Mouse (Mus musculus) hindbrain, postnatal 0 days (tissue): ENCODE data around the gene Rnf145. TPM values are rescaled to one million over a fixed set of nuclear protein-coding genes. Genes with fewer than 3 reads are reported as not detected.

Source experiments
- ATAC-seq: fragments of 200-750 bp; cut with Nextera tagmentation; 2 replicates; pipeline ENCODE4 v1.8.0; 2017; ENCODE audit warnings: mild to moderate bottlenecking, moderate TSS enrichment, moderate library complexity
- DNase-seq: peaks from one replicate; pipeline ENCODE4 v3.0.0-alpha.2; 2015; ENCODE audit warnings: low spot score
- H3K27ac ChIP-seq: fragments of 300-500 bp; sonication (generic); 2 replicates; pipeline ENCODE4 v1.5.1; 2014; ENCODE audit warnings: mild to moderate bottlenecking
- H3K27me3 ChIP-seq: fragments of 300-500 bp; sonication (generic); 2 replicates; pipeline ENCODE4 v1.6.1; 2014; ENCODE audit warnings: low read length, mixed read lengths; ENCODE audit not compliant: insufficient read depth
- H3K36me3 ChIP-seq: fragments of 300-500 bp; sonication (generic); 2 replicates; pipeline ENCODE4 v1.6.1; 2014; ENCODE audit warnings: low read length, mixed read lengths; ENCODE audit not compliant: insufficient read depth
- H3K4me1 ChIP-seq: fragments of 300-500 bp; sonication (generic); 2 replicates; pipeline ENCODE4 v1.6.1; 2014; ENCODE audit warnings: antibody characterized with exemption, low read length, mixed read lengths; ENCODE audit not compliant: insufficient read depth
- H3K4me2 ChIP-seq: fragments of 300-500 bp; sonication (generic); 2 replicates; pipeline ENCODE4 v1.6.1; 2014; ENCODE audit warnings: low read depth, mild to moderate bottlenecking, low read length, moderate library complexity, mixed read lengths
- H3K4me3 ChIP-seq: fragments of 300-500 bp; sonication (generic); 2 replicates; pipeline ENCODE4 v1.5.1; 2014; ENCODE audit warnings: low read length
- H3K9ac ChIP-seq: fragments of 300-500 bp; sonication (generic); replicated peaks from 2 replicates; pipeline ENCODE4 v1.6.1; 2014; ENCODE audit warnings: mild to moderate bottlenecking, low read length, moderate library complexity, mixed read lengths
- H3K9me3 ChIP-seq: fragments of 300-500 bp; sonication (generic); 2 replicates; pipeline ENCODE4 v1.6.1; 2016; ENCODE audit warnings: low read length, mixed read lengths
- CTCF ChIP-seq: IDR thresholded peaks from 2 replicates; pipeline ENCODE4 v1.5.1; 2016; ENCODE audit warnings: antibody characterized with exemption, control low read depth, low read depth
- WGBS: fragments of 180-500 bp; shearing (Covaris S2); extraction: QIAGEN DNeasy Blood & Tissue Kit; methylation state at CpG from one replicate; pipeline ENCODE4 v1.1.7; 2014; 5-methylcytosine and 5-hydroxymethylcytosine counted together
- polyA plus RNA-seq: library from polyadenylated mRNA; unstranded; fragments of >200 nt; fragmentation: Nextera tagmentation; extraction: Ambion mirVana; gene quantifications from 2 replicates; pipeline ENCODE4 v1.2.1, GENCODE M21; 2015
- total RNA-seq: library from RNA; depleted of rRNA; stranded (reverse); fragments of >200 nt; gene quantifications from 2 replicates; pipeline ENCODE4 v1.2.3, GENCODE M21; 2014

Rnf145 gene
- total and polyA plus RNA-seq, 2 experiments from 2014 or later: 92.9 to 122 TPM

DNA sequence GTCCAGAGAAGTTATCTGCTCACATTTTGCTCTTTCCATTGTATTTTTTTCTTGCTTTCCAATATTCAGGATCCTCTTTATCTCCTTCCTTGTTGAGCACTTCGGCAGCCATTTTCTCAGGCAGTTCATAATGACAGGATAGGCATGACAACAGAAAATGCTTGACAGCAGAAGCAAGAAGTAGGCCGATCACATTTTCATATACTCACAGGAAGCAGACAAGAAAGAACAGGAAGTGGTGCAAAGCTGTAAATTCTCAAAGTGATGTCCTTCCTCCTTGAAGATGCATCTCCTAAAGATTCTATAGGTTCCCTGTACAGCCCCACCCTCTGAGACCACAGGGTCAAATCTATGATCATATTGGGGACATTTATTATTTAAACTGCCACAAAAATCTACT lies 42.3 kb upstream of the Rnf145 start:
- H3K4me3 ChIP-seq: no peak overlapping the region
- no peaks in the 10 kb centered on the region for H3K36me3 ChIP-seq
- DNase-seq: no peak
- H3K9me3 ChIP-seq: no peaks in the 10 kb centered on the region
- H3K4me2 ChIP-seq: no peak overlapping the region
- no peak overlapping the region for H3K27ac ChIP-seq
- WGBS: 81% methylated on average over 2 of the region's 2 CpGs
- no peak overlapping the region for H3K9ac ChIP-seq
- TF ChIP-seq CTCF: no peak
- no peak for ATAC-seq
- H3K27me3 ChIP-seq: no peaks in the 10 kb centered on the region
- H3K4me1 ChIP-seq: no peaks in the 10 kb centered on the region

DNA sequence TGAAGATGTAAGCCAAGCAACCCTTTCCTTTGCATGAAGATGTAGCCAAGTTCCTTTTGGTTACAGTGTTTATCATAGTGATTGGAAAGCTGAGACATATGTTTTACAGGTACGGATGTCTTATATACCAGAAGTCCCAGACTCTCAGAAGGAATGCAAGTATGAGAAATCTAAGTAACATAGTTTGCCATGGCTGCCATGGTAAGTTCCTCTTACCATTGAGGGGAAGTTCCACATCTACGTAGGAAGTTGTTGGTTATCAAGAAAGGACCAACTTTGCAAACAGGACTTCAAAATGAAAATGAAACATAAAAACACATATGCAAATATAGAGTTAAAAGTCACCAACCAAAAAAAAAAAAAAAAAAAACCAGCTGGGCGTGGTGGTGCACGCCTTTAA lies 40.4 kb upstream of the Rnf145 start:
- no peak overlapping the region for H3K4me3 ChIP-seq
- no peak overlapping the region for H3K27ac ChIP-seq
- H3K36me3 ChIP-seq: no peaks in the 10 kb centered on the region
- H3K27me3 ChIP-seq: no peaks in the 10 kb centered on the region
- no peak for DNase-seq
- WGBS: 87% methylated on average over 4 of the region's 4 CpGs
- H3K9me3 ChIP-seq: no peaks in the 10 kb centered on the region
- no peak for TF ChIP-seq CTCF
- no peaks in the 10 kb centered on the region for H3K4me1 ChIP-seq
- H3K4me2 ChIP-seq: no peak overlapping the region
- no peak overlapping the region for H3K9ac ChIP-seq
- no peak for ATAC-seq

DNA sequence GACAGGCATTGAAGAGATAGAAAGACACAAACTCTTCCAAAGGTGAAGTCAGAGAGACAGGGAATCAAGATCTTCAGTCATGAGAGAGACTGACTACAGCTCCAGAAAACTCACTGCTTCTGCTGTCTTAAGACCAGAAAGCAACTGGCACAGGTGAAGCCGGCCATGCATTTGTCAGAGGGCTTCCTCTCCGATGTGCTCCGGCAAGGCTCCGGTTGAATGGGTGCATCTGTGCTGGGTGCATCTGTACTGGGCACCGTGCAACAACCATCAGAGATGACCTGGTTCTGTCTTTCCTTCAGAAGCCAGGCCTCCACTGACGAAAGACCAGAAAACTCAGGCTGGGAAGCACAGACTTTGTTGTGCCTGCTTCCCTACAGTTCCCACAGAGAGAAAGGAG lies 38.5 kb upstream of the Rnf145 start:
- DNase-seq: no peak
- no peak overlapping the region for H3K9ac ChIP-seq
- ATAC-seq: no peak
- no peak overlapping the region for H3K27ac ChIP-seq
- no peaks in the 10 kb centered on the region for H3K9me3 ChIP-seq
- WGBS: 90% methylated on average over 6 of the region's 6 CpGs
- no peaks in the 10 kb centered on the region for H3K36me3 ChIP-seq
- H3K4me3 ChIP-seq: no peak overlapping the region
- no peak for TF ChIP-seq CTCF
- H3K27me3 ChIP-seq: no peaks in the 10 kb centered on the region
- H3K4me2 ChIP-seq: no peak overlapping the region
- no peaks in the 10 kb centered on the region for H3K4me1 ChIP-seq

DNA sequence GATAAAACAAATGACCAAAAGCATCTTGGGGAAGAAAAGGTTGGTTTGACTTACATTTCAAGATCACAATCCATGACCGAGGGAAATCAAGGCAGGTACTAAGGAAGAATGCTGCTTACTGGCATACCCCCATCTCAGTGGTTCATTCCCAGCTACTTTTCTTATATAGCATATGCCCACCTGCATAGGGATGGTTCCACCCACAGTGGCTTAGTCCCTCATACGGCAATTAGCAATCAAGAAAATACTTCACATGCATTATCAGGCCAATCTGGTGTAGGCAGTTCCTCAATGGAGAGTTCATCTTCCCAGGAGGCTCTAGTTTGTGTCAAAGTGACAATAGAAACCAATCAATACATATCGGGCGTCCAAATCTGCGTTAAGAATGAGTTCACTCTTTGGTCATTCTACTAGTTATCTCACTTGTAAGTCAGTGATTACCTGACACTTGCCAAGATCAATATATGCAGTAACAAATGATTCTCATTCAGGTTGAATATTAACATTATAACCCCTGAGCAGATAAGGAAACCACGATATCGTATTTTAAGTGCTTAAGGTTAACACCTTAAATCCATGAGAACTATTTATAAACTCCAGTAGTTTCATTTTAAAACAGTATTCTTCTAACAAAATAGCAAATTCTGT lies 33.6 kb upstream of the Rnf145 start:
- Histone ChIP-seq H3K4me2 (no peak overlapping the region), H3K36me3 (no peaks in the 10 kb centered on the region), H3K27ac (no peak overlapping the region), H3K4me3 (no peak overlapping the region), H3K27me3 (no peaks in the 10 kb centered on the region), H3K9me3 (no peaks in the 10 kb centered on the region), H3K4me1 (no peaks in the 10 kb centered on the region), H3K9ac (no peak overlapping the region)
- ATAC-seq: no peak
- TF ChIP-seq CTCF: no peak
- WGBS: 91% methylated on average over 7 of the region's 7 CpGs
- no peak for DNase-seq

DNA sequence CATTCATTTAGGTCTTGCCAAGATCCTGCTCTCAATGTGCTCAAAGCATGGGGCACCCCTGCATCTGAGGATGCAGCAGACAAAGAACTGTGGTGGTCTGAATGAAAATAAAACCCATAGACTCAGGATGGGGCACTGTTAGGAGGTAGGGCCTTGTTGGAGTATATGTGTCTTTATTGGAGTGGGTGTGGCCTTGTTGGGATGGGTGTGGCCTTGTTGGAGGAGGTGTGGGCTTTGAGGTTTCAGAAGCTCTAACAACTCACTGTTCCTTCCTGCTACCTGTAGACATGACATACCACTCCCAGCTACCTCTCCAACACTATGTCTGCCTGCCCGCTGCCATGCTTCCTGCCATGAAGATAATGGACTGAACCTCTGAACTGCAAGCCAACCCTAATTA lies 29.6 kb upstream of the Rnf145 start:
- no peak overlapping the region for H3K4me3 ChIP-seq
- ATAC-seq (no peak), DNase-seq (no peak)
- no peak overlapping the region for H3K27ac ChIP-seq
- no peak for TF ChIP-seq CTCF
- 100% methylated on average over 1 of the region's 1 CpGs for WGBS
- H3K9me3 ChIP-seq: no peaks in the 10 kb centered on the region
- H3K36me3 ChIP-seq: no peaks in the 10 kb centered on the region
- H3K9ac ChIP-seq: no peak overlapping the region
- H3K27me3 ChIP-seq: no peaks in the 10 kb centered on the region
- H3K4me1 ChIP-seq: no peaks in the 10 kb centered on the region
- H3K4me2 ChIP-seq: no peak overlapping the region

DNA sequence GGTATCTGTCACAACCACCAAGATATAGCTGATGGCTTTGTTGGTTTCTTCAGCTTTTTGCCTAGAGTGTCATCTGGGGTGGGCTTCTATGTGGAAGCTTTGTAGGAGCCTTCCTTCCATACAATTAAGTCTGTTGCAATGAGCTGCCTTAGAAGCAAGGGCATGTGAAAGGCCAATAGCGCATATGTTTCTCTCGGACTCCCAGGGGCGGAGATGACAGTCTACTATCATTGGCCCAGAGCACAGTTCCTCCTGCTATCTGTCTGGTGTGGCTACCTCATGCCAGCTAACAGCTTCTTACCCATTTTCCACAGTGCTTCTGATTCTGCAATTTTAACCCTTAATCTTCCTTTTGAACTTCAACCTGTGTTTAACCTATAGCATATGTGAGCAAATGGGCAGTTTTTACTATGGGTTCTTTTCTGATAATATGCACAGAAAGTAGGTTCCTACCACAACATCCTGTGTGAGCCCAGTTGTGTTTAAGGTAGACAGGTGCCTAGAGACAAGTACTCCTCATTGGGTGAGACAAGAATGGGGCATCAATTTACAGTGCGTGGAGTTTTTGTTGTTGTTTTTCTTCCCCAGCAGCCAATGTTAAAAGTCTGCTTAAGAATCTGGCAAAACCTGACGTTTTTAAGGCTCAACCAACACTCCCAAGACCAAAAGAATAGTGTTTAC lies 24.0 kb upstream of the Rnf145 start:
- Histone ChIP-seq H3K36me3 (no peaks in the 10 kb centered on the region), H3K4me3 (no peak overlapping the region), H3K27ac (no peak overlapping the region), H3K4me2 (no peak overlapping the region), H3K27me3 (no peaks in the 10 kb centered on the region), H3K9me3 (no peaks in the 10 kb centered on the region), H3K4me1 (no peaks in the 10 kb centered on the region), H3K9ac (no peak overlapping the region)
- no peak for TF ChIP-seq CTCF
- WGBS: 80% methylated on average over 5 of the region's 5 CpGs
- ATAC-seq (no peak), DNase-seq (no peak)

DNA sequence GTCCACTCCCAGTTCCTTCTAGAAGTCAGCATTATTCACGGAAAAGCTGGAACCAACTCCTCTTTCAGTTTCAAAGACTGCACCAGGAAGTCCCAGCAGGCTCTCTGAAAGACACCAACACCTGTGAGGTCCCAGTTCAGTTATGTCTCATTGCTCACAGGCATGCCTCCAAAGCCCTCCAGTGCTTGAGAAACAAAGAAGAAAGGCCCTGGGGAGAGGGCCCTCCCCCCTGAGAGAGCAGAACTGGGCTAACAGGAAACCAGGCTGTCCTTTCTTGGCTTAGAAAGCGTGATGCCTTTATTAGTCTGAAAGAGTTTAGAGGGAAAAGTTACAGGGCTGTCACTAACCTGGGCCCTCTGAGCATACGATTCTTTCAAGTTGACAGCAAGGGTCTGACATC lies 22.5 kb upstream of the Rnf145 start:
- peak; percentile 17 for DNase-seq
- ATAC-seq: no peak
- H3K4me3 ChIP-seq: no peak overlapping the region
- no peaks in the 10 kb centered on the region for H3K9me3 ChIP-seq
- no peaks in the 10 kb centered on the region for H3K27me3 ChIP-seq
- H3K4me2 ChIP-seq: no peak overlapping the region
- H3K36me3 ChIP-seq: no peaks in the 10 kb centered on the region
- no peak overlapping the region for H3K9ac ChIP-seq
- H3K4me1 ChIP-seq: no peaks in the 10 kb centered on the region
- WGBS: 28% methylated on average over 3 of the region's 3 CpGs
- peak overlapping the region; percentile 54 for H3K27ac ChIP-seq
- TF ChIP-seq CTCF: no peak
